Mouse (Mus musculus): ENCODE results near the gene Rab3ip.

The Rab3ip gene

GRCm38 (mm10) chr10:116912850-116913249 is 37.7 kb downstream of the Rab3ip start:
- no peak overlapping the region for H3K4me3 ChIP-seq (replicated peaks; ENCODE audit: low read length)
- H3K27me3 ChIP-seq (ENCODE audit: insufficient read depth, low read length) = no peaks in the 10 kb centered on the region
- H3K4me1 ChIP-seq (replicated peaks; ENCODE audit: low read depth, low read length) = peaks cover 39% of the 10 kb centered on the region
- H3K9me3 ChIP-seq (ENCODE audit: low read length) = no peaks in the 10 kb centered on the region
- TF ChIP-seq NANOG (IDR thresholded peaks at IDR 0.05; ENCODE audit: borderline replicate concordance, low read length) (no peak), CTCF (conservative IDR thresholded peaks at IDR 0.05; ENCODE audit: low read length) (no peak), POU5F1 (IDR thresholded peaks at IDR 0.05; ENCODE audit: borderline replicate concordance, low read length) (no peak)
- peaks cover 79% of the 10 kb centered on the region for H3K36me3 ChIP-seq (ENCODE audit: insufficient read depth, low read length)

DNA sequence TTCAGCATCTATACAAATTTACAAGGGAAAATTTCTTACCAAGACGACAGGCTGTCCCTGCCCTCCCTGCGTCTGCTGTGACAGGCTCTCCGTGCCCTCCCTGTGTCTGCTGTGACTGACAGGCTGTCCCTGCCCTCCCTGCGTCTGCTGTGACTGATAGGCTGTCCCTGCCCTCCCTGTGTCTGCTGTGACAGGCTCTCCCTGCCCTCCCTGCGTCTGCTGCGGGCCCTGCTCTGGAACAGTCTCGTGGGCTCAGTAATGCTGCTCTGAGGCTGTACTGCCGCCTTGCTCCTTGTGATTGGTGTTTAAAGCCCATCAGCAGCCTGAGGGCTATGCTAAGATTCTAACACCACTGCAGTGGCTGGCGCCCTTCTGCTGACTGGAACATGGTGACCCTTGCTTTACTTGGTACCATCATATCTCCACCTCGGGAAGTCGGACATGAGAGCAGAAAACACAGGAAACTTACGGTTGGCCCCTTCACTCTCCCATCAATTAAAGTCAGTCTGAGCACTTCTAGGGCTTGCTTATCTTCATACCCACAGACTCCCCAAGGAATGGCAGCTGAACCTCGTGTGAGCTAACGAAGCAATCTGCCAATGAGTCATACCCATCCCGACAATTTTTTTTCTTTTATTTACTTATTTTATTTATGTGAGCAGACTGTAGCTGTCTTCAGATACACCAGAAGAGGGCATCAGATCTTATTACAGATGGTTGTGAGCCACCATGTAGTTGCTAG is 41.5 kb downstream of the Rab3ip start:
- Histone ChIP-seq H3K4me1 (replicated peaks; ENCODE audit: low read depth, low read length) (peaks cover 40% of the 10 kb centered on the region), H3K4me3 (replicated peaks; ENCODE audit: low read length) (no peak overlapping the region), H3K27me3 (ENCODE audit: insufficient read depth, low read length) (no peaks in the 10 kb centered on the region), H3K9me3 (ENCODE audit: low read length) (no peaks in the 10 kb centered on the region), H3K36me3 (ENCODE audit: insufficient read depth, low read length) (peaks cover 72% of the 10 kb centered on the region)
- no peak for TF ChIP-seq NANOG (IDR thresholded peaks at IDR 0.05; ENCODE audit: borderline replicate concordance, low read length)
- no peak for TF ChIP-seq POU5F1 (IDR thresholded peaks at IDR 0.05; ENCODE audit: borderline replicate concordance, low read length)
- no peak for TF ChIP-seq CTCF (conservative IDR thresholded peaks at IDR 0.05; ENCODE audit: low read length)

- TF ChIP-seq NANOG (IDR thresholded peaks at IDR 0.05; ENCODE audit: borderline replicate concordance, low read length) (no peak), CTCF (conservative IDR thresholded peaks at IDR 0.05; ENCODE audit: low read length) (no peak), POU5F1 (IDR thresholded peaks at IDR 0.05; ENCODE audit: borderline replicate concordance, low read length) (no peak)
- Histone ChIP-seq H3K27me3 (ENCODE audit: insufficient read depth, low read length) (no peaks in the 10 kb centered on the region), H3K36me3 (ENCODE audit: insufficient read depth, low read length) (peaks cover 64% of the 10 kb centered on the region), H3K4me1 (replicated peaks; ENCODE audit: low read depth, low read length) (peaks cover 19% of the 10 kb centered on the region), H3K4me3 (replicated peaks; ENCODE audit: low read length) (no peak overlapping the region), H3K9me3 (ENCODE audit: low read length) (no peaks in the 10 kb centered on the region)
Measured at GRCm38 (mm10) chr10:116906794-116907193, 43.8 kb downstream of the Rab3ip start.

GRCm38 (mm10) chr10:116904503-116904908 is 46.1 kb downstream of the Rab3ip start:
- TF ChIP-seq CTCF (conservative IDR thresholded peaks at IDR 0.05; ENCODE audit: low read length) = no peak
- TF ChIP-seq NANOG (IDR thresholded peaks at IDR 0.05; ENCODE audit: borderline replicate concordance, low read length) = no peak
- TF ChIP-seq POU5F1 (IDR thresholded peaks at IDR 0.05; ENCODE audit: borderline replicate concordance, low read length) = no peak
- Histone ChIP-seq H3K36me3 (ENCODE audit: insufficient read depth, low read length) (peaks cover 46% of the 10 kb centered on the region), H3K4me1 (replicated peaks; ENCODE audit: low read depth, low read length) (0 out of 2 replicates have a peak, but pooled peaks cover 2% of the 10 kb centered on the region), H3K9me3 (ENCODE audit: low read length) (no peaks in the 10 kb centered on the region), H3K4me3 (replicated peaks; ENCODE audit: low read length) (no peak overlapping the region), H3K27me3 (ENCODE audit: insufficient read depth, low read length) (no peaks in the 10 kb centered on the region)

GRCm38 (mm10) chr10:116896336-116897177 is 54.0 kb downstream of the Rab3ip start, which contains the start of gene Myrfl:
Gene Myrfl, minus strand, starts transcription at chr10:116896919.
- Histone ChIP-seq H3K4me1 (replicated peaks; ENCODE audit: low read depth, low read length) (0 out of 2 replicates have a peak, but pooled peaks cover 5% of the 10 kb centered on the region), H3K36me3 (ENCODE audit: insufficient read depth, low read length) (no peaks in the 10 kb centered on the region), H3K4me3 (replicated peaks; ENCODE audit: low read length) (no peak within 1 kb of the TSS), H3K27me3 (ENCODE audit: insufficient read depth, low read length) (no peaks in the 10 kb centered on the region), H3K9me3 (ENCODE audit: low read length) (no peaks in the 10 kb centered on the region)
- no peak for TF ChIP-seq CTCF (conservative IDR thresholded peaks at IDR 0.05; ENCODE audit: low read length)

- Histone ChIP-seq H3K4me1 (replicated peaks; ENCODE audit: low read depth, low read length) (peaks cover 9% of the 10 kb centered on the region), H3K36me3 (ENCODE audit: insufficient read depth, low read length) (no peaks in the 10 kb centered on the region), H3K4me3 (replicated peaks; ENCODE audit: low read length) (no peak overlapping the region), H3K27me3 (ENCODE audit: insufficient read depth, low read length) (no peaks in the 10 kb centered on the region), H3K9me3 (ENCODE audit: low read length) (no peaks in the 10 kb centered on the region)
- TF ChIP-seq NANOG (IDR thresholded peaks at IDR 0.05; ENCODE audit: borderline replicate concordance, low read length) (no peak), CTCF (conservative IDR thresholded peaks at IDR 0.05; ENCODE audit: low read length) (no peak), POU5F1 (IDR thresholded peaks at IDR 0.05; ENCODE audit: borderline replicate concordance, low read length) (no peak)
Measured at GRCm38 (mm10) chr10:116895108-116895833, 55.3 kb downstream of the Rab3ip start.

DNA sequence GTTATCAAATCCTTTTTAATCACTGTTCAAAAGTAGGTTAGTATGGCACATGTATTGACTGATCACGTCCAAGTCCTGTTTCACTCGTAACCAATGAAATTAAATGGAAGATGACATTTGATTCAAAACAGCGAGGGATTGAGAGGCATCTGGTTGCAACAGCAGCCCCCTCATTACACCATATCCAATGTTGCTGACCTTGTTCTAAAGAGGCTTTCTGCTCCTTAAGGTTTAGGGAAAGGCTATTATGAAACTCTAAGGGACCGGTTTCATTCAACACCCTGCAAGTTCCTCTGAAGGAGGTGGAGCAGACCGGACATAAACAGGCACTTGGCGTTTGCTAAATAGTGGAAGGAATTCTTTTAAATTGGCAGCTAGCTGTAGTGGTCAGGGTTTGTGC is 56.0 kb downstream of the Rab3ip start:
- Histone ChIP-seq H3K4me3 (replicated peaks; ENCODE audit: low read length) (no peak overlapping the region), H3K4me1 (replicated peaks; ENCODE audit: low read depth, low read length) (peaks cover 9% of the 10 kb centered on the region), H3K27me3 (ENCODE audit: insufficient read depth, low read length) (no peaks in the 10 kb centered on the region), H3K36me3 (ENCODE audit: insufficient read depth, low read length) (no peaks in the 10 kb centered on the region), H3K9me3 (ENCODE audit: low read length) (no peaks in the 10 kb centered on the region)
- TF ChIP-seq POU5F1 (IDR thresholded peaks at IDR 0.05; ENCODE audit: borderline replicate concordance, low read length) (no peak), NANOG (IDR thresholded peaks at IDR 0.05; ENCODE audit: borderline replicate concordance, low read length) (no peak), CTCF (conservative IDR thresholded peaks at IDR 0.05; ENCODE audit: low read length) (no peak)

DNA sequence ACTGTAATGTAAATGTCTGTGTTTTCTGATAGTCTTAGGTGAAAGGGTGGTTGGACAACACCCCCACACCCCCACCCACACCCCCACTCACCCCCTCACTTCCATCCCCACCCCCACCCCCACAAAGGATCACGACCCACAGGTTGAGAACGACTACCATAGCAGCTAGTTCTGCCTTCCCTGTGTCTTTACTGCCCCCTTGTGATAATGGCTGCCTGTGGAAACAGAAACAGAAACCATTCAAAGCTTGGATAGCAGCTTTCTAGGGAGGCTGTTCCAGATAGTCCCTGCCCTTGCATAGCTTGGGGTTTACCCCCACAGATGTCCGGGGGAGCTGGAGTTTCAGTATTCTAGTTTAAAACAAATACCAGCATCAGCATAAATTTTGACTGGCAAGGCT is 56.8 kb downstream of the Rab3ip start:
- peaks cover 9% of the 10 kb centered on the region for H3K4me1 ChIP-seq (replicated peaks; ENCODE audit: low read depth, low read length)
- no peaks in the 10 kb centered on the region for H3K9me3 ChIP-seq (ENCODE audit: low read length)
- no peak overlapping the region for H3K4me3 ChIP-seq (replicated peaks; ENCODE audit: low read length)
- H3K36me3 ChIP-seq (ENCODE audit: insufficient read depth, low read length) = no peaks in the 10 kb centered on the region
- TF ChIP-seq NANOG (IDR thresholded peaks at IDR 0.05; ENCODE audit: borderline replicate concordance, low read length) = no peak
- TF ChIP-seq CTCF (conservative IDR thresholded peaks at IDR 0.05; ENCODE audit: low read length) = peak; percentile 24; the same call in 1 of the 2 replicates
- H3K27me3 ChIP-seq (ENCODE audit: insufficient read depth, low read length) = no peaks in the 10 kb centered on the region
